Comparison of ENCODE assay signal across 23 mouse cellular contexts in genomic region chr9:115100181-115100915, GRCm38 (mm10).
DNase-seq lines count a peak whose midpoint lies in the region; ATAC-seq and TF ChIP-seq lines count a peak whose summit lies in the region.
"Had no signal": no experiment of that assay in that cellular context is flagged by ENCODE, and none has a peak within 500 bp of the region (broad histone marks: within the 10 kb centered on the region; RNA-seq: fewer than 3 reads in every experiment).

No protein-coding gene starts in this region.

- no peak for ATAC-seq in kidney, embryonic 16.5 days (ENCODE audit: low FRiP score, low TSS enrichment)
- ATAC-seq: forebrain, embryonic 14.5 days; midbrain, embryonic 13.5 days had no signal

- no peak overlapping the region for H3K9ac ChIP-seq in kidney, embryonic 16.5 days (replicated peaks; ENCODE audit: low read length)
- no peak overlapping the region for H3K9ac ChIP-seq in ES-Bruce4 (ENCODE audit: low read depth, poor library complexity, severe bottlenecking)
- H3K9ac ChIP-seq: liver, embryonic 15.5 days; lung, embryonic 15.5 days; midbrain, embryonic 13.5 days had no signal

- TF ChIP-seq CTCF in E14TG2a.4 (conservative IDR thresholded peaks at IDR 0.05; ENCODE audit: low read length) (no peak), ES-Bruce4 (IDR thresholded peaks at IDR 0.05; ENCODE audit: low read depth, low read length) (no peak)

- TF ChIP-seq POLR2A in ES-Bruce4 (IDR thresholded peaks at IDR 0.05; ENCODE audit: insufficient read depth, low read length), result no peak

- H3K4me2 ChIP-seq in kidney, embryonic 16.5 days (replicated peaks; ENCODE audit: low read depth, low read length), result no peak overlapping the region
- H3K4me2 ChIP-seq: liver, embryonic 15.5 days; lung, embryonic 15.5 days; midbrain, embryonic 13.5 days had no signal

- H3K27me3 ChIP-seq in kidney, embryonic 16.5 days (ENCODE audit: insufficient read depth, low read length), result no peaks in the 10 kb centered on the region
- no peaks in the 10 kb centered on the region for H3K27me3 ChIP-seq in E14TG2a.4 (ENCODE audit: insufficient read depth, low read length)
- H3K27me3 ChIP-seq in ES-Bruce4 (ENCODE audit: control insufficient read depth, insufficient read depth, low read length, poor library complexity, severe bottlenecking), result no peaks in the 10 kb centered on the region
- H3K27me3 ChIP-seq: lung, embryonic 15.5 days; midbrain, embryonic 13.5 days had no signal

- TF ChIP-seq EP300 in ES-Bruce4 (IDR thresholded peaks at IDR 0.05; ENCODE audit: insufficient read depth, low read depth, low read length), result no peak

- WGBS in kidney, embryonic 16.5 days, result 80% methylated on average over 15 of the region's 15 CpGs

- peak overlapping the region; percentile 14; the same call in 1 of the 2 replicates for H3K27ac ChIP-seq in kidney, embryonic 16.5 days (ENCODE audit: low read length)
- no peak overlapping the region for H3K27ac ChIP-seq in ES-Bruce4 (ENCODE audit: insufficient read depth, low read length)
- H3K27ac ChIP-seq: hindbrain, embryonic 10.5 days; kidney, postnatal 0 days; liver, embryonic 15.5 days; lung, embryonic 15.5 days; midbrain, embryonic 13.5 days had no signal

- H3K4me3 ChIP-seq in kidney, embryonic 16.5 days (ENCODE audit: low read length), result no peak overlapping the region
- peak overlapping the region; percentile 53 for H3K4me3 ChIP-seq in E14TG2a.4 (replicated peaks; ENCODE audit: low read length)
- H3K4me3 ChIP-seq in ES-Bruce4 (ENCODE audit: low read depth, low read length), result peak overlapping the region; percentile 29
- H3K4me3 ChIP-seq: hindbrain, embryonic 10.5 days; liver, embryonic 15.5 days; lung, embryonic 15.5 days; midbrain, embryonic 13.5 days had no signal

- no peaks in the 10 kb centered on the region for H3K9me3 ChIP-seq in kidney, embryonic 16.5 days (ENCODE audit: low read length)
- H3K9me3 ChIP-seq in E14TG2a.4 (ENCODE audit: low read length), result no peaks in the 10 kb centered on the region
- H3K9me3 ChIP-seq in ES-Bruce4 (replicated peaks; ENCODE audit: control insufficient read depth, insufficient read depth, low read length, poor library complexity, severe bottlenecking), result no peaks in the 10 kb centered on the region
- H3K9me3 ChIP-seq: hindbrain, embryonic 10.5 days; liver, embryonic 15.5 days; lung, embryonic 15.5 days; midbrain, embryonic 13.5 days had no signal

- H3K4me1 ChIP-seq in kidney, embryonic 16.5 days (ENCODE audit: insufficient read depth, low read length), result 0 out of 2 replicates have a peak, but pooled peaks cover 11% of the 10 kb centered on the region
- H3K4me1 ChIP-seq in E14TG2a.4 (replicated peaks; ENCODE audit: low read depth, low read length) (peaks cover 32% of the 10 kb centered on the region), ES-Bruce4 (ENCODE audit: control insufficient read depth, insufficient read depth, low read length) (no peaks in the 10 kb centered on the region)
- H3K4me1 ChIP-seq: hindbrain, embryonic 10.5 days; liver, embryonic 15.5 days; lung, embryonic 15.5 days; midbrain, embryonic 13.5 days had no signal

- DNase-seq in kidney, adult 8-10 months, result no peak
- peak; percentile 34 for DNase-seq in WW6 (ENCODE audit: low read depth, low spot score)
- no peak for DNase-seq in adrenal gland, postnatal 14 days
- DNase-seq in cerebellum, adult 18-20 months, result no peak
- DNase-seq in yolk sac, embryonic 10.5 days (ENCODE audit: low spot score), result no peak
- DNase-seq: adrenal gland, postnatal 25 days; B cell, adult 2 months; cerebellum, adult 11-12 months; cerebellum, postnatal 14 days; heart, postnatal 14 days; kidney, adult 18-20 months; layer of hippocampus, adult 9-11 months; liver; lung, postnatal 36 days had no signal

- no peaks in the 10 kb centered on the region for H3K36me3 ChIP-seq in kidney, embryonic 16.5 days (ENCODE audit: insufficient read depth, low read length)
- H3K36me3 ChIP-seq in E14TG2a.4 (ENCODE audit: insufficient read depth, low read length), result no peaks in the 10 kb centered on the region; the same call in 1 of the 2 replicates
- no peaks in the 10 kb centered on the region for H3K36me3 ChIP-seq in ES-Bruce4 (ENCODE audit: control insufficient read depth, insufficient read depth, low read length, poor library complexity, severe bottlenecking)
- H3K36me3 ChIP-seq: hindbrain, embryonic 10.5 days; liver, embryonic 15.5 days; lung, embryonic 15.5 days; midbrain, embryonic 13.5 days had no signal
